Mouse (Mus musculus): ENCODE data around the gene Tbx4.

DNA sequence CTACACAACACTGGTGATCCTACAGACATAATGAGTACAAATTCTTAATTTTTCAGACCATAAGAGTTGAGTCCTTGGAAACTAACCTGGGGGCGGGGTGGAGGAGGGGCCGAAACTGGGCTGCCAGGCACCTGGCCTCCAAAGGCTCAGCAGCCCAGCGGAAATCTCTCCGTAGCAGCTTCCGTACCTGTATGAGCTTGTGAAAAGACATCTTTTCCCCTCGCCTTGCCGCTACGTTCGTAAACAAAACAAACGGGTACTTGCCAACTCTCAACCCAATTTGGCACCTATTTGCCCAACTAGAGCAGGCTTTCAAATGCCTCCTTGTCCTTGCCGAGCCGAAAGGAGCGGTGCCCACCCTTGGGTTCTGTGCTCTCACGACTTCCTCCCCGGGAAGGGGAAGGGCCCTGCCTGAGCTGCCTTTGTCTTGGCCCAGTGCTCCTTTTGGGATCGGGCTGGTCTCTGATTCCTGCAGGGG, 40.1 kb downstream of the Tbx4 start:
- TF ChIP-seq POLR2A (IDR thresholded peaks at IDR 0.05; ENCODE audit: borderline replicate concordance, extremely low read depth, low read depth, low read length) (no peak), CTCF (IDR thresholded peaks at IDR 0.05; ENCODE audit: insufficient read depth, low read length) (no peak)
